Mouse (Mus musculus) cerebellum, adult 8-10 months (tissue): ENCODE measurements around the gene Cd9.
"Not testable (repeated sequence)": the region's sequence is repeated elsewhere in the genome, so short reads cannot be mapped to it uniquely, and the experiment has no call there.

Source experiments
- DNase-seq: peaks from one replicate; pipeline ENCODE4 v3.0.0; 2022

Gene Cd9

GRCm38 (mm10) chr6:125498062-125498461 is 3.5 kb upstream of the Cd9 start:
- no peak for DNase-seq

- DNase-seq, result no peak
These were observed 1.8 kb upstream of the Cd9 start for GRCm38 (mm10) chr6:125496417-125496816.

GRCm38 (mm10) chr6:125495361-125495760 is 770 bp upstream of the Cd9 start:
- no peak for DNase-seq

GRCm38 (mm10) chr6:125493147-125493546 is 1.4 kb downstream of the Cd9 start:
- DNase-seq, result no peak

- no peak for DNase-seq
These were observed 1.9 kb downstream of the Cd9 start for GRCm38 (mm10) chr6:125492664-125493063.

- DNase-seq, result no peak
These were observed 2.6 kb downstream of the Cd9 start for GRCm38 (mm10) chr6:125492033-125492432.

- no peak for DNase-seq
These were observed 3.2 kb downstream of the Cd9 start for GRCm38 (mm10) chr6:125491393-125491792.

GRCm38 (mm10) chr6:125489881-125490559 is 4.6 kb downstream of the Cd9 start:
- no peak for DNase-seq

- DNase-seq, result no peak
These were observed 9.0 kb downstream of the Cd9 start for GRCm38 (mm10) chr6:125485589-125485988.

- DNase-seq, result no peak
These were observed 9.9 kb downstream of the Cd9 start for GRCm38 (mm10) chr6:125484721-125485120.

GRCm38 (mm10) chr6:125484313-125484660 is 10.3 kb downstream of the Cd9 start:
- not testable (repeated sequence) for DNase-seq

- no peak for DNase-seq
These were observed 10.9 kb downstream of the Cd9 start for GRCm38 (mm10) chr6:125483515-125484312.

GRCm38 (mm10) chr6:125482427-125482831 is 12.2 kb downstream of the Cd9 start:
- no peak for DNase-seq

GRCm38 (mm10) chr6:125481667-125482390 is 12.8 kb downstream of the Cd9 start:
- DNase-seq, result no peak

- DNase-seq, result no peak
These were observed 13.9 kb downstream of the Cd9 start for GRCm38 (mm10) chr6:125480396-125481361.

GRCm38 (mm10) chr6:125479359-125479758 is 15.2 kb downstream of the Cd9 start:
- no peak for DNase-seq

GRCm38 (mm10) chr6:125478135-125479128 is 16.2 kb downstream of the Cd9 start:
- no peak for DNase-seq

- no peak for DNase-seq
These were observed 17.6 kb downstream of the Cd9 start for GRCm38 (mm10) chr6:125476826-125477589.

- DNase-seq, result no peak
These were observed 18.5 kb downstream of the Cd9 start for GRCm38 (mm10) chr6:125476090-125476489.

GRCm38 (mm10) chr6:125475184-125475583 is 19.4 kb downstream of the Cd9 start:
- no peak for DNase-seq
